In the genomic region with DNA sequence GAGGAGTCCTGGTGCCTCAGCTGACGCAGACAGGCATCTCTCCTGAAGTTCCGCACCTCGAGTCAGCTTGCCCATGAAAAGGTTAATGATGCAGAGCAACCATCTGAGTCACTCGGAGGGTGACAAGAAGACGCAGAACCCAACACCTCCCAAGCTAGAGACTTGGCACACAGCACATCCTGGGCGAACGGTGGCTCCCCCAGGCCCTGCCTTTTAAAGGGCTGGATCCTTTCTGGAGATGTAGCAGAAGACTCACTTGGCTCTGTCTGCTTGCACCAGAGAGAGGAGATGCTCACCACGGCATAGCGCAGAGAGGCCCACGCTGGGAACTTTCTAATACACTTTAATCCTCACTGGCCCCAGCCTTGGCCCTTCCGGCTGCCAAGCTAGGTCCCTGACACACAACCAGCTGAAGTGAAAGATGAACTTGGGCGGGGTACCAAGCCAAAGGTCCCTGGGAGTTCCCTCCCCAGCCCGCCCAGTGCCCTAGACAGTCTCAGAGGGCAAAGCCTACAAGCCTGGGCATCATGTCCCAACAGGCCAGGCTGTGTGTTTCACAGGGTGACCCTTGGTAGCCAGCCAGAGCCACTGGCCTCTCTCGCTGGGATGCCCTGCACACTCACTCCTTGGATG, we compare ENCODE assay signal across 14 mouse cellular contexts. TPM values are rescaled to one million over a fixed set of nuclear protein-coding genes. Genes with fewer than 3 reads are reported as not detected.
DNase-seq lines count a peak whose midpoint lies in the region; ATAC-seq lines count a peak whose summit lies in the region.
"Had no signal": no experiment of that assay in that cellular context is flagged by ENCODE, and none has a peak within 500 bp of the region (broad histone marks: within the 10 kb centered on the region; RNA-seq: fewer than 3 reads in every experiment).

No protein-coding gene starts in this region.

- 45% methylated on average over 14 of the region's 14 CpGs for WGBS in kidney, embryonic 14.5 days
- WGBS in kidney, embryonic 16.5 days: 43% methylated on average over 14 of the region's 14 CpGs

- ATAC-seq in kidney, embryonic 14.5 days (ENCODE audit: low FRiP score, low TSS enrichment): no peak
- no peak for ATAC-seq in kidney, embryonic 16.5 days (ENCODE audit: low FRiP score, low TSS enrichment)
- ATAC-seq: forebrain, embryonic 13.5 days had no signal

- no peaks in the 10 kb centered on the region for H3K27me3 ChIP-seq in kidney, embryonic 14.5 days (ENCODE audit: control insufficient read depth, insufficient read depth, low read length)
- H3K27me3 ChIP-seq in kidney, embryonic 16.5 days (ENCODE audit: insufficient read depth, low read length): no peaks in the 10 kb centered on the region
- H3K27me3 ChIP-seq: forebrain, embryonic 13.5 days had no signal

- H3K4me2 ChIP-seq in kidney, embryonic 14.5 days (replicated peaks; ENCODE audit: low read depth, low read length): no peak overlapping the region
- 0 out of 2 replicates have a peak overlapping the region, but pooled peaks have one; percentile 18 for H3K4me2 ChIP-seq in kidney, embryonic 16.5 days (replicated peaks; ENCODE audit: low read depth, low read length)
- H3K4me2 ChIP-seq: forebrain, embryonic 13.5 days; hindbrain, embryonic 12.5 days; liver, embryonic 11.5 days had no signal

- no peak overlapping the region for H3K27ac ChIP-seq in kidney, embryonic 14.5 days (ENCODE audit: low read depth, low read length)
- H3K27ac ChIP-seq in kidney, embryonic 16.5 days (ENCODE audit: low read length): peak overlapping the region; percentile 72
- H3K27ac ChIP-seq: forebrain, embryonic 13.5 days; hindbrain, embryonic 12.5 days; macrophage had no signal

- no peaks in the 10 kb centered on the region for H3K36me3 ChIP-seq in kidney, embryonic 14.5 days (ENCODE audit: control insufficient read depth, insufficient read depth, low read length)
- no peaks in the 10 kb centered on the region for H3K36me3 ChIP-seq in kidney, embryonic 16.5 days (ENCODE audit: insufficient read depth, low read length)
- H3K36me3 ChIP-seq: hindbrain, embryonic 12.5 days had no signal

- no peak overlapping the region for H3K4me3 ChIP-seq in kidney, embryonic 14.5 days (ENCODE audit: low read length)
- no peak overlapping the region for H3K4me3 ChIP-seq in kidney, embryonic 16.5 days (ENCODE audit: low read length)
- H3K4me3 ChIP-seq: forebrain, embryonic 13.5 days; hindbrain, embryonic 12.5 days had no signal

- peaks cover 41% of the 10 kb centered on the region for H3K4me1 ChIP-seq in kidney, embryonic 14.5 days (ENCODE audit: control insufficient read depth, insufficient read depth, low read length)
- H3K4me1 ChIP-seq in kidney, embryonic 16.5 days (ENCODE audit: insufficient read depth, low read length): peaks cover 58% of the 10 kb centered on the region

- DNase-seq in kidney, adult 11 months: peak; percentile 86
- peak; percentile 84 for DNase-seq in 3134 (ENCODE audit: extremely low read depth, insufficient read length, low spot score)
- DNase-seq in Muller cell, postnatal 12 days (ENCODE audit: inconsistent ontology term): peak; percentile 88
- no peak for DNase-seq in adrenal gland, adult (ENCODE audit: inconsistent age in 2 of 2, low spot score in 1 of 2)
- DNase-seq in cerebellum, adult 11 months: no peak
- no peak for DNase-seq in thymus, postnatal 10 days (ENCODE audit: low spot score in 2 of 2)
- DNase-seq: embryo, embryonic 11 days; thymus, postnatal 4 days had no signal

- no peak overlapping the region; the same call in 1 of the 2 replicates for H3K9ac ChIP-seq in kidney, embryonic 14.5 days (ENCODE audit: low read depth, low read length)
- H3K9ac ChIP-seq in kidney, embryonic 16.5 days (replicated peaks; ENCODE audit: low read length): peak overlapping the region; percentile 12; the same call in 1 of the 2 replicates
- H3K9ac ChIP-seq: forebrain, embryonic 13.5 days; hindbrain, embryonic 12.5 days had no signal

- H3K9me3 ChIP-seq in kidney, embryonic 14.5 days (ENCODE audit: control insufficient read depth, low read length): no peaks in the 10 kb centered on the region
- no peaks in the 10 kb centered on the region; the same call in 1 of the 2 replicates for H3K9me3 ChIP-seq in kidney, embryonic 16.5 days (ENCODE audit: low read length)
- H3K9me3 ChIP-seq: forebrain, embryonic 13.5 days; hindbrain, embryonic 12.5 days had no signal

RNA-seq across cellular contexts. Expression of a gene that starts 4.6 kb away (rescaled TPM):
- polyA plus RNA-seq in kidney, embryonic 14.5 days (2014; fragmentation: Nextera tagmentation; extraction: Ambion mirVana): 3.9 and 5.4 TPM in 2 replicates
- polyA plus RNA-seq in kidney, embryonic 16.5 days (2015; fragmentation: Nextera tagmentation; extraction: Ambion mirVana): 7.2 and 7.9 TPM in 2 replicates

RNA-seq across cellular contexts. Expression of a gene that starts 10.3 kb away (rescaled TPM):
- 0.15 and 0.31 TPM in 2 replicates for polyA plus RNA-seq in kidney, embryonic 14.5 days (2014; fragmentation: Nextera tagmentation; extraction: Ambion mirVana)
- 0.09 TPM in 1 of 2 replicates, not detected in the other for polyA plus RNA-seq in kidney, embryonic 16.5 days (2015; fragmentation: Nextera tagmentation; extraction: Ambion mirVana)
- polyA plus RNA-seq: forebrain, embryonic 13.5 days; liver, embryonic 11.5 days; macrophage had no signal

Comparison
In these comparisons a context has a peak if more than half of its experiments do, and no peak if none do; other contexts are left out.
1. DNase-seq: peak in kidney, adult 11 months (single experiment), 3134 (single experiment) and Muller cell, postnatal 12 days (single experiment); none in adrenal gland, adult (0 of 2), cerebellum, adult 11 months (single experiment) and thymus, postnatal 10 days (0 of 2).